Mouse (Mus musculus) myocyte (in vitro differentiated cells): ENCODE measurements around the gene Gng3.

ENCODE experiments used
- E2F4 ChIP-seq: IDR thresholded peaks from one replicate; pipeline ENCODE4 v1.6.1; 2011; ENCODE audit warnings: mild to moderate bottlenecking, control low read depth, moderate library complexity; ENCODE audit not compliant: insufficient read depth
- MYOD1 ChIP-seq, 3 experiments: IDR thresholded peaks; one replicate each; pipeline ENCODE4 v1.6.1; 2011; ENCODE audit warnings: control low read depth in 2 of 3, low read depth in 2 of 3, mild to moderate bottlenecking in 2 of 3, moderate library complexity in 1 of 3; ENCODE audit not compliant: insufficient read length in 2 of 3, control insufficient read depth in 1 of 3
- POLR2A ChIP-seq: IDR thresholded peaks from one replicate; pipeline ENCODE4 v1.6.1; 2011; ENCODE audit warnings: low read depth, mild to moderate bottlenecking, control low read depth, moderate library complexity; ENCODE audit not compliant: insufficient read length
- POLR2AphosphoS2 ChIP-seq: IDR thresholded peaks from one replicate; pipeline ENCODE4 v1.6.1; 2011; ENCODE audit warnings: low read depth, control low read depth; ENCODE audit not compliant: insufficient read length
- SRF ChIP-seq: IDR thresholded peaks from one replicate; pipeline ENCODE4 v1.6.1; 2011; ENCODE audit warnings: low read depth; ENCODE audit not compliant: control insufficient read depth, insufficient read length
- USF1 ChIP-seq: IDR thresholded peaks from one replicate; pipeline ENCODE4 v1.6.1; 2011; ENCODE audit warnings: low read depth, mild to moderate bottlenecking, control low read depth, moderate library complexity

DNA sequence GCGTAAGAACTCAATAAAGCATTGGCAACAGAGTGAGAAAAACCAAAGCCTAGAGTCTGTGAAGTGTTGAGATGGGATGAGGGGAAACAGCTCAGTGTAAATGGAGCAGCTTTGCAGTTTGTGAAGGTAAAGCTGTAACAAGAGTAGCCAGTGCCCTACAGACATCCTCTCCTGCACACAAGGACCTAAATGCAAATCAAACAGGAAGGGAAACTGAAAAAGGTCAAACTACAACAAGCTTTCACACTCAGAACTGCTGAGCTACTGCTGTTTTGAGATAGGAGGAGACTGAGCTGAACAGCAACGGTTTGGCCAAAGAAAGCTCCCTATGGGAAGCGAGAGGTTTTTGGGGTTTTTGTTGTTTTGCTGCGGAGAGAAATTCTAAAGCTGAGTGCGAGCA is 32.2 kb downstream of the Gng3 start:
- TF ChIP-seq POLR2A (no peak), POLR2AphosphoS2 (no peak), E2F4 (no peak), MYOD1 (IDR thresholded peaks at IDR 0.05; ENCODE audit: control insufficient read depth in 1 of 3, insufficient read length in 2 of 3, low read depth in 2 of 3) (no peak), USF1 (no peak), SRF (no peak)
